Mouse (Mus musculus) WW6 (cell line): ENCODE data around the gene Gm20388.

ENCODE experiments used
- DNase-seq: peaks from one replicate; pipeline ENCODE4 v3.0.0-alpha.2; 2013; ENCODE audit warnings: low read depth, low spot score

Gm20388 gene

GRCm38 (mm10) chr8:121804829-121805228, 1894.2 kb downstream of the Gm20388 start:
- no peak for DNase-seq

- no peak for DNase-seq
Observed at GRCm38 (mm10) chr8:121806126-121806525, 1895.5 kb downstream of the Gm20388 start.

- peak; percentile 39 for DNase-seq
Observed at GRCm38 (mm10) chr8:121808032-121808431, 1897.4 kb downstream of the Gm20388 start.

- DNase-seq = no peak
Observed at GRCm38 (mm10) chr8:121809524-121810155, 1899.0 kb downstream of the Gm20388 start.

GRCm38 (mm10) chr8:121811502-121811901, 1900.9 kb downstream of the Gm20388 start:
- no peak for DNase-seq

- DNase-seq = no peak
Observed at GRCm38 (mm10) chr8:121811931-121812570, 1901.4 kb downstream of the Gm20388 start.

GRCm38 (mm10) chr8:121818226-121818625, 1907.6 kb downstream of the Gm20388 start:
- DNase-seq = no peak

GRCm38 (mm10) chr8:121820840-121821239, 1910.2 kb downstream of the Gm20388 start:
- DNase-seq = no peak

- DNase-seq = no peak
Observed at GRCm38 (mm10) chr8:121821320-121821719, 1910.7 kb downstream of the Gm20388 start.

GRCm38 (mm10) chr8:121821770-121822169, 1911.1 kb downstream of the Gm20388 start:
- no peak for DNase-seq

GRCm38 (mm10) chr8:121827726-121828125, 1917.1 kb downstream of the Gm20388 start:
- no peak for DNase-seq

- DNase-seq = no peak
Observed at GRCm38 (mm10) chr8:121828376-121829023, 1917.9 kb downstream of the Gm20388 start.

GRCm38 (mm10) chr8:121829048-121829776, 1918.6 kb downstream of the Gm20388 start, which contains the start of gene Klhdc4:
Klhdc4 (minus strand) TSS chr8:121829569.
- peak; percentile 85 for DNase-seq

GRCm38 (mm10) chr8:121829777-121830362, 1919.2 kb downstream of the Gm20388 start:
- no peak for DNase-seq

GRCm38 (mm10) chr8:121832061-121832460, 1921.4 kb downstream of the Gm20388 start:
- no peak for DNase-seq

- DNase-seq = no peak
Observed at GRCm38 (mm10) chr8:121832503-121832902, 1921.9 kb downstream of the Gm20388 start.

- peak; percentile 79 for DNase-seq
Observed at GRCm38 (mm10) chr8:121841242-121841641, 1930.6 kb downstream of the Gm20388 start.

GRCm38 (mm10) chr8:121842064-121842955, 1931.7 kb downstream of the Gm20388 start:
- no peak for DNase-seq

- DNase-seq = no peak
Observed at GRCm38 (mm10) chr8:121843184-121843733, 1932.6 kb downstream of the Gm20388 start.

GRCm38 (mm10) chr8:121844765-121845164, 1934.1 kb downstream of the Gm20388 start:
- no peak for DNase-seq
